8 mouse cellular contexts compared by ENCODE assay signal in genomic region chr8:94942566-94942965, GRCm38 (mm10). TPM values are rescaled to one million over a fixed set of nuclear protein-coding genes. Genes with fewer than 3 reads are reported as not detected.
DNase-seq lines count a peak whose midpoint lies in the region; ATAC-seq and TF ChIP-seq lines count a peak whose summit lies in the region.

No protein-coding gene starts in this region.

- H3K27me3 ChIP-seq in lung, embryonic 14.5 days (ENCODE audit: insufficient read depth, low read length): no peaks in the 10 kb centered on the region

- TF ChIP-seq POLR2A in brain, embryonic 14.5 days (IDR thresholded peaks at IDR 0.05; ENCODE audit: borderline replicate concordance, extremely low read depth, insufficient read depth, insufficient read length, poor library complexity, severe bottlenecking): no peak

- 12% methylated on average over 6 of the region's 6 CpGs for WGBS in lung, embryonic 14.5 days

- peak; percentile 96 for TF ChIP-seq CTCF in brain, embryonic 14.5 days (IDR thresholded peaks at IDR 0.05; ENCODE audit: borderline replicate concordance, extremely low read depth, insufficient read depth, insufficient read length)
- TF ChIP-seq CTCF in gastrocnemius, adult 2 months (IDR thresholded peaks at IDR 0.05): peak; percentile 96
- peak; percentile 92 for TF ChIP-seq CTCF in lung, embryonic 14.5 days (IDR thresholded peaks at IDR 0.05; ENCODE audit: low read depth)

- H3K4me1 ChIP-seq in lung, embryonic 14.5 days (ENCODE audit: insufficient read depth): no peaks in the 10 kb centered on the region

- no peak overlapping the region for H3K4me2 ChIP-seq in lung, embryonic 14.5 days

- DNase-seq in 3T3-L1 (ENCODE audit: low read depth, low spot score): peak; percentile 68
- peak; percentile 63 to 76 for DNase-seq in CD8-positive naive resting alpha-beta T cell, adult 2 months (ENCODE audit: low read depth in 2 of 2, low spot score in 2 of 2)
- peak; percentile 70 for DNase-seq in brain, embryonic 14.5 days (ENCODE audit: low read depth)
- DNase-seq in gastrocnemius, adult 2 months: peak; percentile 61
- peak; percentile 84 for DNase-seq in kidney, postnatal 10 days
- peak; percentile 73 for DNase-seq in lung, embryonic 14.5 days
- peak; percentile 64 for DNase-seq in retina, postnatal 1 day
- peak; percentile 49 to 54 for DNase-seq in urinary bladder, postnatal 36 days (ENCODE audit: low spot score in 2 of 2)

- no peak overlapping the region for H3K9ac ChIP-seq in lung, embryonic 14.5 days

- H3K4me3 ChIP-seq in gastrocnemius, adult 2 months: no peak overlapping the region
- H3K4me3 ChIP-seq in lung, embryonic 14.5 days (ENCODE audit: low read depth, low read length): no peak overlapping the region

- no peaks in the 10 kb centered on the region for H3K36me3 ChIP-seq in lung, embryonic 14.5 days (ENCODE audit: insufficient read depth)

- intact Hi-C loops in gastrocnemius, adult 2 months (cut with DNase I): no loop called here

- H3K27ac ChIP-seq in gastrocnemius, adult 2 months: no peak overlapping the region
- no peak overlapping the region for H3K27ac ChIP-seq in lung, embryonic 14.5 days (ENCODE audit: low read depth)

- no peaks in the 10 kb centered on the region for H3K9me3 ChIP-seq in lung, embryonic 14.5 days (ENCODE audit: low read depth, low read length)

- no peak for ATAC-seq in lung, embryonic 14.5 days (ENCODE audit: insufficient read depth)

RNA-seq across cellular contexts. Expression of gene Adgrg5, which starts 19.1 kb away (rescaled TPM):
- polyA plus RNA-seq in brain, embryonic 14.5 days (2012; rRNA removed): 0.27 and 0.28 TPM in 2 replicates
- under 1 TPM in 1 of 2 experiments, not detected in 1; 0.28 TPM for total RNA-seq in gastrocnemius, adult 2 months (2021)
- polyA plus RNA-seq in lung, embryonic 14.5 days (2014; fragmentation: Nextera tagmentation; extraction: Ambion mirVana): 0.18 and 0.21 TPM in 2 replicates

RNA-seq across cellular contexts. Expression of gene Ccdc102a, which starts 24.7 kb away (rescaled TPM):
- polyA plus RNA-seq in brain, embryonic 14.5 days (2012; rRNA removed): 9.0 and 11.1 TPM in 2 replicates
- total RNA-seq in gastrocnemius, adult 2 months (2021): 1 to 10 TPM; 3.0 to 3.8 TPM
- polyA plus RNA-seq in lung, embryonic 14.5 days (2014; fragmentation: Nextera tagmentation; extraction: Ambion mirVana): 29.9 and 34.1 TPM in 2 replicates

RNA-seq across cellular contexts. Expression of gene Adgrg1, which starts 32.0 kb away (rescaled TPM):
- 468 and 636 TPM in 2 replicates for polyA plus RNA-seq in brain, embryonic 14.5 days (2012; rRNA removed)
- 10 to 100 TPM; 20.7 to 27.4 TPM for total RNA-seq in gastrocnemius, adult 2 months (2021)
- 33.8 and 45.3 TPM in 2 replicates for polyA plus RNA-seq in lung, embryonic 14.5 days (2014; fragmentation: Nextera tagmentation; extraction: Ambion mirVana)

Comparison
In these comparisons a context has a peak if more than half of its experiments do, and no peak if none do; other contexts are left out.
1. RNA of gene Adgrg1, which starts 32.0 kb away (polyA plus RNA-seq): 468 to 636 TPM in brain, embryonic 14.5 days; 33.8 to 45.3 TPM in lung, embryonic 14.5 days; every median in the first group is over 10 times any median in the second.
2. Peak in every context shown above with its lines, with median percentiles within 50 percentile points of each other: DNase-seq and CTCF ChIP-seq.